Mouse (Mus musculus): ENCODE data around the gene Rps11. TPM values are rescaled to one million over a fixed set of nuclear protein-coding genes. Genes with fewer than 3 reads are reported as not detected.
"Not testable (repeated sequence)": the region's sequence is repeated elsewhere in the genome, so short reads cannot be mapped to it uniquely, and the experiment has no call there.

The Rps11 gene
- total and polyA plus RNA-seq, 3 experiments = 186 to 613 (median 534) TPM

- Histone ChIP-seq H3K36me3 (ENCODE audit: control insufficient read depth, insufficient read depth, low read length) (peaks cover 7% of the 10 kb centered on the region), H3K4me1 (ENCODE audit: control insufficient read depth, insufficient read depth, low read length) (peaks cover 3% of the 10 kb centered on the region; the same call in 1 of the 2 replicates), H3K79me2 (replicated peaks; ENCODE audit: control insufficient read depth, insufficient read depth, low read length) (no peaks in the 10 kb centered on the region; the same call in 1 of the 2 replicates), H3K9ac (ENCODE audit: low read depth, low read length) (peak within 1 kb of the TSS; percentile 95), H3K4me3 (peak within 1 kb of the TSS; percentile 92), H3K27ac (peak within 1 kb of the TSS; percentile 97), H3K27me3 (ENCODE audit: control insufficient read depth, insufficient read depth, low read length) (no peaks in the 10 kb centered on the region)
- DNase-seq = peak; percentile 98 to 99
- WGBS = under 1% methylated on average over 48 of the region's 48 CpGs
- peak; percentile 91 for TF ChIP-seq CTCF (IDR thresholded peaks at IDR 0.05)
- peak; percentile 80 for TF ChIP-seq EP300 (IDR thresholded peaks at IDR 0.05; ENCODE audit: insufficient read depth, low read depth, low read length)
- peak; percentile 95 for TF ChIP-seq POLR2A (IDR thresholded peaks at IDR 0.05; ENCODE audit: insufficient read depth, low read depth, low read length)
- intact Hi-C loops (cut with DNase I) = loop anchor here (1.0 kb wide), 1 partner anchor 26 kb away; the partner anchor contains the start of genes Aldh16a1 and Pih1d1
Measured at GRCm38 (mm10) chr7:45128624-45129246, 4.5 kb upstream of the Rps11 start, which contains the start of gene Rpl13a. Gene Rpl13a, minus strand, starts transcription at chr7:45128761.

GRCm38 (mm10) chr7:45127700-45128224, 3.5 kb upstream of the Rps11 start:
- H3K27me3 ChIP-seq (ENCODE audit: control insufficient read depth, insufficient read depth, low read length) = no peaks in the 10 kb centered on the region
- H3K36me3 ChIP-seq (ENCODE audit: control insufficient read depth, insufficient read depth, low read length) = peaks cover 10% of the 10 kb centered on the region
- intact Hi-C loops (cut with DNase I) = no loop called here
- H3K4me1 ChIP-seq (ENCODE audit: control insufficient read depth, insufficient read depth, low read length) = peaks cover 5% of the 10 kb centered on the region
- H3K9ac ChIP-seq (ENCODE audit: low read depth, low read length) = peak overlapping the region; percentile 95
- TF ChIP-seq EP300 (IDR thresholded peaks at IDR 0.05; ENCODE audit: insufficient read depth, low read depth, low read length) (no peak), POLR2A (IDR thresholded peaks at IDR 0.05; ENCODE audit: insufficient read depth, low read depth, low read length) (no peak), CTCF (IDR thresholded peaks at IDR 0.05) (no peak)
- no peaks in the 10 kb centered on the region; the same call in 1 of the 2 replicates for H3K79me2 ChIP-seq (replicated peaks; ENCODE audit: control insufficient read depth, insufficient read depth, low read length)
- H3K4me3 ChIP-seq = peak overlapping the region; percentile 92
- WGBS = under 1% methylated on average over 6 of the region's 6 CpGs
- no peak for DNase-seq
- peak overlapping the region; percentile 97 for H3K27ac ChIP-seq

GRCm38 (mm10) chr7:45126844-45127699, 2.8 kb upstream of the Rps11 start:
- peak overlapping the region; percentile 92 for H3K4me3 ChIP-seq
- 25% methylated on average over 21 of the region's 21 CpGs for WGBS
- intact Hi-C loops (cut with DNase I) = no loop called here

GRCm38 (mm10) chr7:45126147-45126843, 2.1 kb upstream of the Rps11 start:
- intact Hi-C loops (cut with DNase I) = no loop called here
- WGBS = 75% methylated on average over 17 of the region's 17 CpGs
- no peak overlapping the region for H3K9ac ChIP-seq (ENCODE audit: low read depth, low read length)
- no peak for DNase-seq
- H3K79me2 ChIP-seq (replicated peaks; ENCODE audit: control insufficient read depth, insufficient read depth, low read length) = no peaks in the 10 kb centered on the region; the same call in 1 of the 2 replicates
- no peak overlapping the region for H3K4me3 ChIP-seq
- peaks cover 12% of the 10 kb centered on the region for H3K4me1 ChIP-seq (ENCODE audit: control insufficient read depth, insufficient read depth, low read length)
- no peak for TF ChIP-seq EP300 (IDR thresholded peaks at IDR 0.05; ENCODE audit: insufficient read depth, low read depth, low read length)
- no peak for TF ChIP-seq POLR2A (IDR thresholded peaks at IDR 0.05; ENCODE audit: insufficient read depth, low read depth, low read length)
- TF ChIP-seq CTCF (IDR thresholded peaks at IDR 0.05) = no peak
- no peak overlapping the region for H3K27ac ChIP-seq
- H3K36me3 ChIP-seq (ENCODE audit: control insufficient read depth, insufficient read depth, low read length) = peaks cover 17% of the 10 kb centered on the region
- H3K27me3 ChIP-seq (ENCODE audit: control insufficient read depth, insufficient read depth, low read length) = no peaks in the 10 kb centered on the region

More at GRCm38 (mm10) chr7:45126844-45127699, 2.8 kb upstream of the Rps11 start:
- TF ChIP-seq CTCF (IDR thresholded peaks at IDR 0.05) (peak; percentile 34), EP300 (IDR thresholded peaks at IDR 0.05; ENCODE audit: insufficient read depth, low read depth, low read length) (no peak), POLR2A (IDR thresholded peaks at IDR 0.05; ENCODE audit: insufficient read depth, low read depth, low read length) (no peak)
- Histone ChIP-seq H3K4me1 (ENCODE audit: control insufficient read depth, insufficient read depth, low read length) (peaks cover 9% of the 10 kb centered on the region), H3K36me3 (ENCODE audit: control insufficient read depth, insufficient read depth, low read length) (peaks cover 15% of the 10 kb centered on the region), H3K79me2 (replicated peaks; ENCODE audit: control insufficient read depth, insufficient read depth, low read length) (no peaks in the 10 kb centered on the region; the same call in 1 of the 2 replicates), H3K9ac (ENCODE audit: low read depth, low read length) (peak overlapping the region; percentile 95; the same call in 1 of the 2 replicates), H3K27ac (peak overlapping the region; percentile 97; the same call in 1 of the 2 replicates), H3K27me3 (ENCODE audit: control insufficient read depth, insufficient read depth, low read length) (no peaks in the 10 kb centered on the region)
- no peak for DNase-seq

- H3K79me2 ChIP-seq (replicated peaks; ENCODE audit: control insufficient read depth, insufficient read depth, low read length); intact Hi-C loops (cut with DNase I); H3K9ac ChIP-seq (ENCODE audit: low read depth, low read length); DNase-seq; H3K4me3 ChIP-seq; H3K27ac ChIP-seq; H3K27me3 ChIP-seq (ENCODE audit: control insufficient read depth, insufficient read depth, low read length): not testable (repeated sequence)
- 86% methylated on average over 5 of the region's 5 CpGs for WGBS
- Histone ChIP-seq H3K4me1 (ENCODE audit: control insufficient read depth, insufficient read depth, low read length) (peaks cover 15% of the 10 kb centered on the region), H3K36me3 (ENCODE audit: control insufficient read depth, insufficient read depth, low read length) (peaks cover 17% of the 10 kb centered on the region)
Measured at GRCm38 (mm10) chr7:45125649-45126048, 1.4 kb upstream of the Rps11 start.
